Mouse (Mus musculus) right cerebral cortex, adult 18-20 months (tissue): ENCODE measurements around the gene Fbl.
"Not testable (repeated sequence)": the region's sequence is repeated elsewhere in the genome, so short reads cannot be mapped to it uniquely, and the experiment has no call there.

Experiments used
- DNase-seq: peaks from one replicate; pipeline ENCODE4 v3.0.0; 2022; ENCODE audit warnings: mixed read lengths

Gene Fbl

GRCm38 (mm10) chr7:28169489-28170422 lies at the start of gene Fbl:
Gene Fbl (plus strand): TSS chr7:28169710.
- DNase-seq: peak; percentile 95

GRCm38 (mm10) chr7:28129166-28129565 lies 40.3 kb upstream of the Fbl start, which contains the start of gene 9530053A07Rik:
Gene 9530053A07Rik (plus strand): TSS chr7:28129466.
- DNase-seq: no peak

- peak; percentile 35 for DNase-seq
Measured at GRCm38 (mm10) chr7:28137613-28138012, 31.9 kb upstream of the Fbl start.

GRCm38 (mm10) chr7:28148263-28148662 lies 21.2 kb upstream of the Fbl start:
- DNase-seq: peak; percentile 25

GRCm38 (mm10) chr7:28149841-28150240 lies 19.7 kb upstream of the Fbl start:
- no peak for DNase-seq

GRCm38 (mm10) chr7:28151584-28152221 lies 17.8 kb upstream of the Fbl start:
- peak; percentile 42 for DNase-seq

- not testable (repeated sequence) for DNase-seq
Measured at GRCm38 (mm10) chr7:28153595-28153994, 15.9 kb upstream of the Fbl start.

GRCm38 (mm10) chr7:28159292-28159691 lies 10.2 kb upstream of the Fbl start:
- DNase-seq: no peak

- DNase-seq: no peak
Measured at GRCm38 (mm10) chr7:28159893-28160292, 9.6 kb upstream of the Fbl start.

GRCm38 (mm10) chr7:28161163-28161749 lies 8.3 kb upstream of the Fbl start:
- no peak for DNase-seq

- no peak for DNase-seq
Measured at GRCm38 (mm10) chr7:28165406-28165805, 4.1 kb upstream of the Fbl start.

- DNase-seq: peak; percentile 30
Measured at GRCm38 (mm10) chr7:28168320-28169115, 992 bp upstream of the Fbl start.

GRCm38 (mm10) chr7:28175358-28175757 lies 5.8 kb downstream of the Fbl start:
- no peak for DNase-seq

- peak; percentile 98 for DNase-seq
Measured at GRCm38 (mm10) chr7:28179228-28179627, 9.7 kb downstream of the Fbl start, which contains the start of gene Dyrk1b. Gene Dyrk1b (plus strand): TSS chr7:28179469.

- DNase-seq: peak; percentile 96
Measured at GRCm38 (mm10) chr7:28179741-28180377, 10.3 kb downstream of the Fbl start.

GRCm38 (mm10) chr7:28180890-28181289 lies 11.4 kb downstream of the Fbl start:
- DNase-seq: no peak

- DNase-seq: no peak
Measured at GRCm38 (mm10) chr7:28181376-28181775, 11.9 kb downstream of the Fbl start.

- DNase-seq: no peak
Measured at GRCm38 (mm10) chr7:28182320-28182719, 12.8 kb downstream of the Fbl start.

- no peak for DNase-seq
Measured at GRCm38 (mm10) chr7:28185884-28186283, 16.4 kb downstream of the Fbl start.

GRCm38 (mm10) chr7:28186631-28187030 lies 17.1 kb downstream of the Fbl start:
- no peak for DNase-seq

GRCm38 (mm10) chr7:28191489-28191888 lies 22.0 kb downstream of the Fbl start:
- no peak for DNase-seq

- no peak for DNase-seq
Measured at GRCm38 (mm10) chr7:28191903-28192302, 22.4 kb downstream of the Fbl start.
